Mouse (Mus musculus): ENCODE results near the gene Mgat2.
"Not testable (repeated sequence)": the region's sequence is repeated elsewhere in the genome, so short reads cannot be mapped to it uniquely, and the experiment has no call there.

DNA sequence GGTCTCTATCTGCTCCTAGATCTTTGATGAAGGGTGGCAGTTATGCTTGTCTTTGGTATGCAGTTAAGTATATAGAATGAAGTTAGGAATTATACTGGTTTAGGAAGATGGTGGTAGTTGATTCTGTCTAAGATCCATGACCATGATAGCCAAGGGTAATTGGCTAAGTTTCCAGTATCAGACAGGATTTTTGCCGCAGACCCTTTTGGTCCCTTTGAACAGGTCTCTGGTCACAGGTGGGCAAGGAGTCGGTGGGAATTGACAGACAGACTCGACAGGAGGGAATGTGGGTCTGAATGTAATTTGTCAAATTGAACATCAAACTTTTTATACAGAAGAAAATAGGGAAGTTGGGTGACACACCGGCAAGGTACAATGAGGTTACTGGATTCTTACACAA is 20.4 kb upstream of the Mgat2 start:
- not testable (repeated sequence) for TF ChIP-seq BHLHE40 (IDR thresholded peaks at IDR 0.05; ENCODE audit: borderline replicate concordance, low read depth, low read length); GATA1 (IDR thresholded peaks at IDR 0.05; ENCODE audit: low read depth, low read length); ZMIZ1 (IDR thresholded peaks at IDR 0.05; ENCODE audit: low read depth, low read length)
